Mouse (Mus musculus): ENCODE data around the gene Ndn.

DNA sequence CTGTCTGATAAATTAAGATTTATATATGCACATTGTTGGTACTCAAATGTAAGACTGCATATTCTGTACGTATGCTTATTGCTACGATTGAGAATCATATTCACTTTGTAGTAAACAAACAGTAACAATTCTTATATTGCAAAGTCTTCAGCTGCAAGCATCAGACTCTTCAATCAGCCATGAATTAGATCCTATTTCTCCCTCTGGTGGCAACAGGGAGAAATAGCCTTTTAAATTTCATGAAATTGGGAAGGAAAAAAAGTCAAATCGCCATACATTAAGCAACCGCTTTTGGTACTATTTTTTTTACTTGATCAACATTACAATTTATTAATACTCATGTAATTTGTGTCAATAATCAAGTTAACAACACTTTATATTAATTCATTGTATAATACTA is 41.9 kb downstream of the Ndn start:
- TF ChIP-seq POLR2AphosphoS2 (IDR thresholded peaks at IDR 0.05; ENCODE audit: insufficient read length, low read depth) (no peak), E2F4 (IDR thresholded peaks at IDR 0.05; ENCODE audit: insufficient read depth) (no peak), USF1 (IDR thresholded peaks at IDR 0.05; ENCODE audit: low read depth) (no peak), TCF3 (IDR thresholded peaks at IDR 0.05; ENCODE audit: insufficient read length, low read depth) (no peak)
